Comparison of ENCODE assay signal across 14 mouse cellular contexts in genomic region chr2:157837050-157837449, GRCm38 (mm10).
A peak's percentile ranks its signal among the peaks of the same experiment; 100 is the strongest.
DNase-seq lines count a peak whose midpoint lies in the region; ATAC-seq lines count a peak whose summit lies in the region.
"Had no signal": no experiment of that assay in that cellular context is flagged by ENCODE, and none has a peak within 500 bp of the region (broad histone marks: within the 10 kb centered on the region; RNA-seq: fewer than 3 reads in every experiment).

No protein-coding gene starts in this region.

- peaks cover 7% of the 10 kb centered on the region; the same call in 1 of the 2 replicates for H3K36me3 ChIP-seq in embryonic facial prominence, embryonic 14.5 days (ENCODE audit: control insufficient read depth, insufficient read depth, low read length)
- H3K36me3 ChIP-seq in embryonic facial prominence, embryonic 10.5 days (replicated peaks) = peaks cover 36% of the 10 kb centered on the region
- peaks cover 12% of the 10 kb centered on the region; the same call in 1 of the 2 replicates for H3K36me3 ChIP-seq in kidney, embryonic 16.5 days (ENCODE audit: insufficient read depth, low read length)
- H3K36me3 ChIP-seq in midbrain, embryonic 16.5 days (ENCODE audit: control insufficient read depth, insufficient read depth, low read length) = no peaks in the 10 kb centered on the region
- no peaks in the 10 kb centered on the region for H3K36me3 ChIP-seq in midbrain, embryonic 15.5 days (replicated peaks)
- no peaks in the 10 kb centered on the region for H3K36me3 ChIP-seq in neural tube, embryonic 13.5 days

- no peak overlapping the region for H3K9ac ChIP-seq in embryonic facial prominence, embryonic 14.5 days (ENCODE audit: low read depth, low read length)
- H3K9ac ChIP-seq in kidney, embryonic 16.5 days (replicated peaks; ENCODE audit: low read length) = no peak overlapping the region
- H3K9ac ChIP-seq in midbrain, embryonic 16.5 days (ENCODE audit: low read depth, low read length) = no peak overlapping the region
- no peak overlapping the region for H3K9ac ChIP-seq in midbrain, embryonic 15.5 days
- H3K9ac ChIP-seq in neural tube, embryonic 13.5 days = peak overlapping the region; percentile 45; the same call in 1 of the 2 replicates
- H3K9ac ChIP-seq: limb, embryonic 15.5 days had no signal

- H3K4me2 ChIP-seq in embryonic facial prominence, embryonic 14.5 days (ENCODE audit: low read depth, low read length) = no peak overlapping the region
- H3K4me2 ChIP-seq in kidney, embryonic 16.5 days (replicated peaks; ENCODE audit: low read depth, low read length) = no peak overlapping the region
- H3K4me2 ChIP-seq in midbrain, embryonic 16.5 days (ENCODE audit: low read length) = no peak overlapping the region
- no peak overlapping the region for H3K4me2 ChIP-seq in midbrain, embryonic 15.5 days
- no peak overlapping the region for H3K4me2 ChIP-seq in neural tube, embryonic 13.5 days
- H3K4me2 ChIP-seq: limb, embryonic 15.5 days had no signal

- H3K27me3 ChIP-seq in embryonic facial prominence, embryonic 14.5 days (replicated peaks; ENCODE audit: control insufficient read depth, insufficient read depth, low read length) = no peaks in the 10 kb centered on the region
- H3K27me3 ChIP-seq in embryonic facial prominence, embryonic 10.5 days (replicated peaks; ENCODE audit: low read depth, poor library complexity, severe bottlenecking) = no peaks in the 10 kb centered on the region
- no peaks in the 10 kb centered on the region for H3K27me3 ChIP-seq in kidney, embryonic 16.5 days (ENCODE audit: insufficient read depth, low read length)
- no peaks in the 10 kb centered on the region for H3K27me3 ChIP-seq in midbrain, embryonic 16.5 days (ENCODE audit: control insufficient read depth, insufficient read depth, low read depth, low read length)
- H3K27me3 ChIP-seq in midbrain, embryonic 15.5 days (replicated peaks) = no peaks in the 10 kb centered on the region
- no peaks in the 10 kb centered on the region for H3K27me3 ChIP-seq in neural tube, embryonic 13.5 days
- H3K27me3 ChIP-seq: limb, embryonic 15.5 days; Patski had no signal

- no peaks in the 10 kb centered on the region for H3K4me1 ChIP-seq in embryonic facial prominence, embryonic 14.5 days (ENCODE audit: control insufficient read depth, insufficient read depth, low read length)
- H3K4me1 ChIP-seq in embryonic facial prominence, embryonic 10.5 days = peaks cover 19% of the 10 kb centered on the region
- peaks cover 21% of the 10 kb centered on the region for H3K4me1 ChIP-seq in kidney, embryonic 16.5 days (ENCODE audit: insufficient read depth, low read length)
- H3K4me1 ChIP-seq in midbrain, embryonic 16.5 days (ENCODE audit: control insufficient read depth, insufficient read depth, low read length) = peaks cover 9% of the 10 kb centered on the region
- peaks cover 16% of the 10 kb centered on the region for H3K4me1 ChIP-seq in midbrain, embryonic 15.5 days
- H3K4me1 ChIP-seq in neural tube, embryonic 13.5 days (replicated peaks) = peaks cover 45% of the 10 kb centered on the region
- H3K4me1 ChIP-seq: limb, embryonic 15.5 days had no signal

- peak; percentile 34 for DNase-seq in embryonic facial prominence, embryonic 14.5 days (ENCODE audit: low spot score)
- DNase-seq in embryonic facial prominence, embryonic 10.5 days (ENCODE audit: low spot score) = no peak
- DNase-seq in kidney, adult 9 months = no peak
- no peak for DNase-seq in thymus, postnatal 4 days
- DNase-seq: cerebellum, adult 11-12 months had no signal

- no peaks in the 10 kb centered on the region for H3K9me3 ChIP-seq in embryonic facial prominence, embryonic 14.5 days (ENCODE audit: control insufficient read depth, low read length)
- no peaks in the 10 kb centered on the region for H3K9me3 ChIP-seq in embryonic facial prominence, embryonic 10.5 days
- no peaks in the 10 kb centered on the region for H3K9me3 ChIP-seq in kidney, embryonic 16.5 days (ENCODE audit: low read length)
- H3K9me3 ChIP-seq in midbrain, embryonic 16.5 days (replicated peaks; ENCODE audit: control insufficient read depth, low read length, poor library complexity, severe bottlenecking) = no peaks in the 10 kb centered on the region
- no peaks in the 10 kb centered on the region for H3K9me3 ChIP-seq in midbrain, embryonic 15.5 days
- H3K9me3 ChIP-seq in neural tube, embryonic 13.5 days = no peaks in the 10 kb centered on the region
- H3K9me3 ChIP-seq: limb, embryonic 15.5 days had no signal

- no peak overlapping the region for H3K27ac ChIP-seq in embryonic facial prominence, embryonic 14.5 days (replicated peaks; ENCODE audit: low read depth, low read length)
- H3K27ac ChIP-seq in embryonic facial prominence, embryonic 10.5 days (replicated peaks) = no peak overlapping the region
- peak overlapping the region; percentile 63; the same call in 1 of the 2 replicates for H3K27ac ChIP-seq in kidney, embryonic 16.5 days (ENCODE audit: low read length)
- 0 out of 2 replicates have a peak overlapping the region, but pooled peaks have one; percentile 22 for H3K27ac ChIP-seq in midbrain, embryonic 16.5 days (ENCODE audit: low read length)
- no peak overlapping the region for H3K27ac ChIP-seq in midbrain, embryonic 15.5 days
- peak overlapping the region; percentile 83 for H3K27ac ChIP-seq in neural tube, embryonic 13.5 days (replicated peaks)
- H3K27ac ChIP-seq: limb, embryonic 15.5 days; macrophage had no signal

- WGBS in embryonic facial prominence, embryonic 14.5 days = 74% methylated on average over 8 of the region's 8 CpGs
- 76% methylated on average over 8 of the region's 8 CpGs for WGBS in embryonic facial prominence, embryonic 10.5 days
- 19% methylated on average over 8 of the region's 8 CpGs for WGBS in kidney, embryonic 16.5 days
- WGBS in midbrain, embryonic 16.5 days = 62% methylated on average over 8 of the region's 8 CpGs
- 66% methylated on average over 8 of the region's 8 CpGs for WGBS in midbrain, embryonic 15.5 days
- WGBS in neural tube, embryonic 13.5 days = 17% methylated on average over 8 of the region's 8 CpGs

- no peak overlapping the region for H3K4me3 ChIP-seq in embryonic facial prominence, embryonic 14.5 days (ENCODE audit: low read depth, low read length)
- no peak overlapping the region for H3K4me3 ChIP-seq in embryonic facial prominence, embryonic 10.5 days
- no peak overlapping the region for H3K4me3 ChIP-seq in kidney, embryonic 16.5 days (ENCODE audit: low read length)
- H3K4me3 ChIP-seq in midbrain, embryonic 16.5 days (ENCODE audit: low read depth, low read length) = no peak overlapping the region
- no peak overlapping the region for H3K4me3 ChIP-seq in midbrain, embryonic 15.5 days
- H3K4me3 ChIP-seq in neural tube, embryonic 13.5 days = no peak overlapping the region
- H3K4me3 ChIP-seq: erythroblast, embryonic 14.5 days; limb, embryonic 15.5 days had no signal

- ATAC-seq in embryonic facial prominence, embryonic 14.5 days (ENCODE audit: low read depth) = no peak
- ATAC-seq in kidney, embryonic 16.5 days (ENCODE audit: low FRiP score, low TSS enrichment) = peak; percentile 49; the same call in 1 of the 2 replicates
- no peak for ATAC-seq in midbrain, embryonic 16.5 days
- ATAC-seq in midbrain, embryonic 15.5 days (replicated peaks) = no peak
- peak; percentile 51; the same call in 1 of the 2 replicates for ATAC-seq in neural tube, embryonic 13.5 days (ENCODE audit: low read depth)
- ATAC-seq: inflammation-experienced regulatory T-cells, adult 6 months; Patski had no signal

Comparison
In these comparisons a context has a peak if more than half of its experiments do, and no peak if none do; other contexts are left out.
1. H3K27ac ChIP-seq: peak in kidney, embryonic 16.5 days (single experiment), midbrain, embryonic 16.5 days (single experiment) and neural tube, embryonic 13.5 days (single experiment); none in embryonic facial prominence, embryonic 14.5 days (single experiment), embryonic facial prominence, embryonic 10.5 days (single experiment) and midbrain, embryonic 15.5 days (single experiment).
2. ATAC-seq: peak in kidney, embryonic 16.5 days (single experiment) and neural tube, embryonic 13.5 days (single experiment); none in embryonic facial prominence, embryonic 14.5 days (single experiment), midbrain, embryonic 16.5 days (single experiment) and midbrain, embryonic 15.5 days (single experiment).